Mouse (Mus musculus): ENCODE results near the gene Prelid1.

Prelid1 gene

DNA sequence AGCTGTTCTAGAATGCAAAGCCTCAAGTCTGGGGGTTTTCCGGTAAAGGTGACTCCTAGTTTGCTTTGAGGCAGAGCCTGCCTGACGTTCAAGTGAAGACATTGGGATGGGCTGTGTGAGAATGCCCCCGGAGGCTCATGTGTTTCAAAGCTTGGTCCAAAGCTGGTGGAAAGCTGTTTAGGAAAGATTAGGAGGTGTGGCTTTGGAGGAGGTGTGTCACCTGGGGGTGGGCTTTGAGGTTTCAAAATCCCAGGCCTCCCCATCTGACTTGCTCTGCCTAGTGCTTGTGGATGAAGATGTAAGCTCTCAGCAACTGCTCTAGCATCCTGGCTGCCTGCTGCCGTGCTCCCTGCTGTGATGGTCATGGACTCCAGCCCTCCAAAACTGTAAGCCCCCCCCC, 15.4 kb downstream of the Prelid1 start:
- no peak for DNase-seq

DNA sequence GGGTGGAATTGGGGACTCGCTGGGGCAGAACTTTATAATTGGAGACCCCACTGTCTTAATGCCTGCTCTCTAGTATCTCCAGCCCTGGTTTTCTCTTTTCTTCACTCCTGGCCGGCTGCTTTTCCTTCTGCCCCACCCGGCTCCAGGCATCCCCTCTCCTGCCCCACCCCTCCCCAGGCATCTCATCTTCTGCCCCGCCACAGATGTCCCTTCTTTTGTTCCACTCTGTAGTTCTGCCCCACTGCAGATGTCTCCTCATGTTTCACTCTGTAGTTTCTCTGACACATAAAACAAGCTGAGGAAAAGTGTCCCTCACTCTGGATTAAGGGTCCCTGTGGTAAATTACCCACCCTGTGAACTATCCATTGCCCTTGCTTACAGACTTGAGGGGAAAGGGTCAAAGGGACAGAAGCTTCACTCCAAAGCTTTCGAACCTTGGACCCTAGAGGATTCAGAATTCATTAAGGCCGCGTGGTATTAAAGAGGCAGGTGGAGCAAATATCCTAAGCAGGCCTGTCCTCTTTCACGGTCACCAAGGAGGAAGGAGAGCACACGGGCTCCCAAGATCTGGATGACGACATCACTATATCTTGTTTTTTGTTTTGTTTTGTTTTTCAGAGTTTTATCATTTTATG, 17.2 kb downstream of the Prelid1 start:
- no peak for DNase-seq

DNA sequence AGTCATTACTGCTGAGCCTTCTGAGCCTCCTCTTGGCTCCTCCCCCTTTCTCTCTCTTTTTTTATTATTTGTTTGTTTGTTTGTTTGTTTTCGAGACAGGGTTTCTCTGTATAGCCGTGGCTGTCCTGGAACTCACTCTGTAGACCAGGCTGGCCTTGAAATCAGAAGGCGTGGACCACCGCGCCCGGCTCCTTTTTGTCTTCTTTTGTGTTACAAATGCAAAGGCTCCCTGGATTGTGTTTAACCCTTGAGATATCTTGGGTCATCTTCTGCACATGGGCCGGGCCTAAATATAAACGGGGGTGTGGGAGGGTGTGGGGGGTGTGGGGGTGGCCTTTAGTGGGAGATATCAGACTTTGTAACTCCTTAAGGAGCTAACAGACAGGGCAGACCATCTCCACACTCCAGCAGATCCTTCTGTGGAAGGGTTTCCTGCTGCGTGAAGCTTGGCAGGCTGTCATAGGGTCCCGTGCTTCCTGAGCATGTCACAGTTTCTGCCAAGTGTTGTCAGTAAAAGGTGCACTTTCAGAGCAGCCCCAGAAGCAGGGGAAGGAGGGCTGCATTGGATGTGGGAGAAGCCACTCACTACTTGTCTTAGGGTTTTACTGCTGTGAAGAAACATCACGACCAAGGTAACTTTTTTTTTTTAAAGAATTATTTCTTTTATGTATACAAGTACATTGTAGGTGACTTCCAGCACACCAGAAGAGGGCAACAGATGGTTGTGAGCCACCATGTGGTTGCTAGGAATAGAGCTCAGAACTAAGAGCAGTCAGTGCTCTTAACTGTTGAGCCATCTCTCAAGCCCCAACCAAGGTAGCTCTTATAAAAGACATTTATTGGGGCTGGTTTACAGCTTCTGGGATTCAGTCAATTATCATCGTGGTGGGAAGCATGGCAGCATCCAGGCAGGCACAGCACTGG, 18.1 kb downstream of the Prelid1 start:
- DNase-seq = no peak

DNA sequence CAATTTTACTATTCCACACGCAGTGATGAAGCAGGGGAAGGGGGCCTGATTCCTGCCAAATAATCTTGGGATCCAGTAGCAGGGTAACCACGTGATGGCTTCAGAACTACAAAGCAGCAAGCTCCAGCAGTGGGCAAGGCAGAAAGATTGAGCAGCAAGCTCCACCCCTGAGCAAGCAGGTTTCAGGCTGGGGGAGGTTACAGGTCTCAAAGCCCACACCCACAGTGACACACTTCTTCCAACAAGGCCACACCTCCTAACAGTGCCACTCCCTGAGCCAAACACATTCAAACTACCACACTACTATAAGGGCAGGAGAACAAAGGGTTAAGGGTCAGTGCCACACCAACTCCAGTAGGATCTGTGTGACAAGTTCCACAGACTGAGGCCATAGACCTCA, 19.0 kb downstream of the Prelid1 start:
- DNase-seq = peak; percentile 47

DNA sequence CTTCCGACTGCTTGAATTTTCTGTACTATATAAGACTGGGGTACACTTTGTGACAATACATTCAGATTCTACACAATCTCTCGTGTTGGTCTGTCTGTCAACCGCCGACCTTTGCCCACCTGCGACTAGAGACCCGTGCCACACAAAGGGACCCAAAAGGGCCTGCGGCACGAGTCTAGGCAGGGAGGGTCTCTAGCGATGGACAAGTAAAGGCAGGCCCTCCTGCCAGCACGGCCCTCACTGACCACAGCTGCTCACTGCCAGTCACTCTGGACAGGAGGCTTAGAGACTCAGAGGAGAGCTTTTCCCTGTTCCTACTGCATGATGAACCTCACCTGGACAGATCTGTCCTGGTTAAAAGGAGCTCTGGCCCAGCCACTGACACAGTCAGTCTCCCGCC, 22.2 kb downstream of the Prelid1 start:
- DNase-seq = no peak

DNA sequence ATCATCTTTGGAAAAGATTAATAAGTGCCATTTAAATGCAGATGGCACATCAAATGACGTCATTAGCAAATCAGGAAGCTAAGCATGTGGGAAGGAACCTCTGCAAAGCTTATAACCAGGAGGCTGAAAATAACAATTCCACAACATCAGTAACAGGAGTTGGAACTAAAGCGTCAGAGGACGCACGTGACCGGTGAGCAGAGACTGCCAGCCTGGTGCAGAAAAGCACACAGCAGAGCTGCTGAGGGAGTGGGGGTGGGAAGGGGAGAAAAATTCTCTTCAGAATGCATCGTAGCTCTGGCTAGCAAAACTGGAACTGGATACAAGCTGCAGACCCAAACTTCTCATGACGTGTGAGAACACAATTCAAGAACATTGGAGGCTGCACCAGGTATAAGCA, 24.0 kb downstream of the Prelid1 start:
- no peak for DNase-seq

DNA sequence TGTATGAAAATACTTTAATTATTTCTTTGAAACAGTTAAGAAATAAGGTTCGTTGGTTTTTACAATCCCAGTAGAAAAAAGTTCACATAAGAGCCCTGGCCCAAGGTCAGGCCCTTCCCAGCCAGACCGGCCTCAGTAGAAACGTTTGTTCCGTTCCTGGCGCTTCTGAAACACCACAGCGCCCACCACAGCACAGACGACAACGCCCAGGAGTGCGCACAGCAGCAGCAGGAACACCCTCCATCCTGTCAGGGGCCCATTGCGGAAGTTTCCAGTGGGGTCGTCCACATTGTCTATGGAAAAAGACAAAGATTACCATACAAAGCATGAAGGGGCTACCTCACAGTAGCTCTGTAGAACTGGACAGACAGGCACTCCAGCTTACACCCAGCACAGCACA, 26.4 kb downstream of the Prelid1 start:
- no peak for DNase-seq

DNA sequence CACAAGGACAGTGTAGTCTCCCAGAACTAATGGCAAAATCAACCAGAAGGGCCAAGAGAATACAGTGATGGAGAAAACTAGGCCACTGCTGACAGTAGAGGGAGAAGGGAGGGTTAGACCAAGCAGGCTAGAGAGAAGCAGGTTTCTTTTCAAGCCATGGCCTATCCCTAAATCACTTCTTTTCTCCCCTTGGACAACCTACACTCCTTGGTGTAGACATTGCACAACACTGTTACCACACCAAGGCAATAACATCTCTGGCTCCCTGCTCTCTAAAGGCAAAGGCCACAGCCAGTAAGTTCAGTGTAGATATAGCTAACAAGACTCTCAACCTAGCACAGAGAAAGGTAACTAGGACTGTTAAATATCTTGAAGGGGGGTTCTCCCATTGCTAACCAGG, 40.8 kb downstream of the Prelid1 start:
- no peak for DNase-seq

DNA sequence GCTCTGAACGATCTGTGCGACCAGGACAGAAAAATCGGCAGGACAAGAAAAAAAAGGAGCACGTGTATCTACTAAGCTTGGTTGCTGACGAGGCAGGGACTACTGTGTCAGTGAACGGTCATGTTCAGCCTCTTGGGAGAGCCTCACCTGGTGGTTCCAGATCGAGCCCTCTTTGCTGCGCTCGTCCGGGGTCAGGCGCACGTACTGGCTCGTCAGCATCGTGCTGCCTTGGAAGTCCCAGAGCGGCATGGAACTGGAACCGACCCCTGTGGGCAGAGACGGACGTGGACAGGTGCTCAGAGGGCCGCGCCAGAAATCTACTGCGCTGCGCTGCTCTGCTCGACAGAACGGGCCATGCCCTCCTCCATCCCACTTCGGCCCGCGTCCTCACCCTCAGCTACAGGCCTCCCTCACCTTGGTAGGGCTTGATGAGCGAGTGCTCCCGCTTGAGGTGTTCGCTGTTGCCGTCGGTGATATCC, 41.7 kb downstream of the Prelid1 start:
- peak; percentile 46 for DNase-seq

DNA sequence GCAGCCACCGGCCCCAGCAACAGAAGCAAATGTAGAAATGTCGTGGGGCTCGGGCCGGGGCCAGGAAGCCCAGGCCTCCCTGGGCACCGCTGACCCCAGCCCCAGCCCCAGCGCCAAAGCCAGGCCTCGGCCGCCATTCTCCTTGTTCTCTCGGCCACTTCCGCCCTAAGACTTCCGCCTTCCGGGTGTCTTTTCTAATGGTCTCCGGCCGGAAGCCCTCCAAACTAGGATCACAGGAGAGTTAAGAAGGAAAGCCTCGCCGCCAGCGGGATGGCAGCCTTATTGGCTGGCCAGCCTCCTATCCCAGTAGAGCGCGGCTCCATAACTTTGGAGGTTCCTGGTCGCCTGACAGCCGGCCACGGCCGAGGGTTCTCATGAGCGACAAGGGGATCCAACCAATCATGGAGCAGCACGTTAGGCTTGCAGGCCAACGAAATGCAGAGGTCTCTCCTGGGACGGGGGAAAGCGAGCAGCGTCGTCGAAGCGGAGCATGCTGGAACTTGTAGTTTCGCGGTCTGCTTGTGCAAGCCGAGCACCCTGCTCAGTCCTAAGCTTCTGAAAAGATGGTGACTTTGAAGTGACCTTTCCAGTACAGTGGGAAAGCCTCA, 42.3 kb downstream of the Prelid1 start, which contains the start of gene Lman2:
Gene Lman2, minus strand, starts transcription at position 331 of the 608 bp plus-strand sequence.
- peak; percentile 94 for DNase-seq

DNA sequence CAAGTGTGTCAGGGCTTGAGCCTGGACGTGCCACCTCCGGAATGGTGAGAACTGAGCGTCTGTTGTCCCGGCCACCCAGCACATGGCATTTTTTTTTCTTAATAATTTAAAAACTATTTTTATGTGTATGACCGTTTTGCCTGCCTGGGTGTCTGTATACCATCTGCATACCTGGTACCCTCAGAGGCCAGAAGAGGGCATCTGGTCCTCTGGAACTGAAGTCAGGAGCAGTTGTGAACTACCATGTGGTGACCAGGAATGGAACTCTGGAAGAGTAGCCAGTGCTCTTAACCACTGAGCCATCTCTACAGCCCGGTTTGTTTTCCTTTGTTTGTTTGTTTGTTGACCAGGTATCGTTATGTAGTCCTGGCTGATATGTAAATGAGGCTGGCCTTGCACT, 48.1 kb downstream of the Prelid1 start:
- no peak for DNase-seq

DNA sequence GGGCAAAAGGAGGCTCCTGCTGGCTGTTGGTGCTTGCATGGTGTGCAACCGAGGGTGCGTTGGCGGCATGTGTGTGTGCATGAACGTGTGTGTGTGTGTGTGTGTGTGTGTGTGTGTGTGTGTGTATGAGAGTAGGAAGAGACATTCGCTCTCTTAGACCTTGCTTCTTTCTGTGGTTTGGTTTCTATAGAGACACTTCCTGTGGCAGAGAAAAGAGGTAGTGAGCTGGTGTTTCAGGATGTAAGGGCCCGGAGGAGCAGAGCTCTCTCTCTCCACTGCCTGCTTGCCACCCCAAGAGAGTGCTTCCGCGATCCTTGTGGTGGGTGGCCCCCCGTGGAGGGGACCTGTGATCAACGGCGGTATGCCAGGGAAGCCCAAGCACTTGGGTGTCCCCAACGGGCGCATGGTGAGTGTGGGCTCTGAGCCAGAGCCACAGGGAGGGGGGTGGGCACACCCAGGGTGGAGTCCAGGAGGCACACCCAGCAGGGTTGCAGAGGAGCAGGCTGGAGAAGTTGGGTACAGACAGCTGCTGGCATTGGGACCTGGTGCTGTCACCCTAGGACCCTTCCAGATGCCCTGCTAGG, 49.3 kb downstream of the Prelid1 start, which contains the start of gene Rgs14:
Gene Rgs14, plus strand, starts transcription at position 202 of the 584 bp plus-strand sequence.
- DNase-seq = peak; percentile 73

DNA sequence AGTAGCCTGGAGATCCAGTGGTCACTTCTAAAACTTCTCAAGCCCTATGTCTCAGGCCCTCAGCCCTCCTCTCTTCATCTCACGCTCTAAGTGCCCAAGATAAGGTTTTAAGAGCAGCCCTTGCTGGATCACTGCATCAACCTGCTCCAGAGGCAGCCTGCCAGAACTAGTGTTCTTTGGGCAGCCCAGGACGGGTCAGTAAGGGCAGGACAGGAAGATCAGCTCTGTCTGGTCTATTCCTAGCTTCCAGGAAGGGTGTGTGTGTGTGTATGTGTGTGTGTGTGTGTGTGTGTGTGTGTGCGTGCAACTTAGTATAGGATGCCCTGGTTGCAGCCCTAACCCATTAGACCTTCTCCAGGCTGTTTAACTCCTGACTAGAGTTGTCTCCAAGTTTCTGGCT, 49.9 kb downstream of the Prelid1 start:
- DNase-seq = no peak

DNA sequence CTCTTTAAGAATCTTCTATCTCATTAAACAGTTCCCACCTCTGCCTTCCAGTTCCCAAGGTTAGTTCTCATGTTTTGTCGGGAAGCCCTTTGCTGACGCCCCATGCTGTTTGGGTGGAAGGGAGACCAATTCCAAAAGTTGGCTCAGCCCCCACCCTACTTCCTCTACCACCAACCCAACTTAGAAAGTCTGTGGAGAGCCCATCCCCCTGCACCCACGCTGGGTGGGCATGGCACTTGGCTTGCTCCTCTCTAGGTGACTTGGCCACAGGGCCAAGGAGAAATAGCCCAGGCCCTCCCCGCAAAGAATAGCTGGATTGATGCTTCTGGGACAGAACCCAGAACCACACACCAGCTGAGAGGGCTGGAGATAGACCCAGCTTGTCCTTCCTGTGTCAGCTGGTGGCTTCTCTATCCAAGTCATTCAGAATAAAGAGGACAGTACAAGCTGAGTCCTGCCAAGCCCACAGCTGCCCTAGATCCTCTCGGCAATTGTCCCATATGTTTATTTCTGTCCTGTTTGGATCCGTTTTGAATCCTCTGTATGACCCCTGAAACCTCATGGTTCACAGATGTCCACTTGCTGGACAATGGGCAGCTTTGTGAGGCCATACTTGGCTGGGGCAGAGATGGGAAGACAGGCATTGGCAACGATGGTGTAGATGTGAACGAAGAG, 50.8 kb downstream of the Prelid1 start:
- DNase-seq = no peak

DNA sequence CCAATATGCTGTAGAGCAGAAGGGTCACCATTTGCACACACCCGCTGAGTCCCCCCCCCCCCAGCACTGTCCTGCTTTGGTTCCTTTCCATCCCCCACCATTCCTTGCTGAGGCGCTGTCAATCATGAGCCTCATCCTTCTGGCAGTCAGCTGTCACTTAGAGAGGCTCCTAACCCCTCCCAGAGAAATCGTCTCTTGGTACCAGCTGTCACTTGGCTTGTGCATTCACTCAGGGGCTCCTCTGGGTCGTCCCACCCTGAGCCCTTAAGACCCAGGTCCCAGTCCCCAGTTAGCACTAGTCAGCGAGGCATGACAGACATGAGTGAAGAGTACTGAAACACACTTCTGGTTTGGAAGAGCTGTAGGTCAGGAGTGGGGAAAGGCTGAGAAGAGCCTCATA, 51.4 kb downstream of the Prelid1 start:
- no peak for DNase-seq

DNA sequence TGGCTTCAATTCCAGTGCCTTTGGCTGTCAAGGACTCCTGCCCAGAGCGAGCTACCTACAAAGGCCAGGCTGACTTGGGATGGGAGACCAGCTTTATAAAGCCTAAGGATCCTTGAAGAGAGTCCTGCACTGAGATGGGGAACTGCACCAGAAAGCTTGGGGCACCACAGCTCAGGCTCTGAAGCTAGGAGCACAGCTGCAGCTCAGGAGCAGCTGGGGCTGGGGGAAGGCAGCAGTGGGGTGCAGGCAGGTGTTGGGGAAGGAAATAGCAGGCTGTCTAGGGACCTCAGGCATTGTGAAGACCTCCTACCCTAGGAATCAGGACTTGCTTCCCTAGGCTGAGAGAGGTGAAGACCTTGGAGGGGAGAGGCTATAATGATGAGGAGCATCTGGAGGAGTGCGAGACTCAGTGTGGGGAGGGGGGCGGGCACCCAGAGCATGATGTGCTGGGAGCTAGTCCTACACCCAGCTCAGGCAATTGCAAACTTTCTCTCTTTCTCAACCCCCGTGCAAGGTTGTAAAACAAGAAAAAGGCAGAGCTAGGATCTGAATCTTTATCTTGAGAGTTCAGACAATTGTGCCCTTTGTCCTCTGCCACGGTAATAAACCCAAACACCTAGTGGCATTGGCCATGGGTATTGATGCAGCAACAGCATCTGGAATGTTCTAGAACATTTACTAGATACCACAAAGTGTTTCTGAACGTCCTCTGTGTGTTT, 54.1 kb downstream of the Prelid1 start:
- DNase-seq = no peak

All from liver (tissue).